Mouse (Mus musculus): ENCODE results near the gene Fancl. TPM values are rescaled to one million over a fixed set of nuclear protein-coding genes. Genes with fewer than 3 reads are reported as not detected.
A peak's percentile ranks its signal among the peaks of the same experiment; 100 is the strongest.
"Not testable (repeated sequence)": the region's sequence is repeated elsewhere in the genome, so short reads cannot be mapped to it uniquely, and the experiment has no call there.

The Fancl gene
- 10 to 100 TPM in 1 of 2 experiments, 1 to 10 TPM in 1; 8.8 to 12.1 TPM for total RNA-seq (2021)

DNA sequence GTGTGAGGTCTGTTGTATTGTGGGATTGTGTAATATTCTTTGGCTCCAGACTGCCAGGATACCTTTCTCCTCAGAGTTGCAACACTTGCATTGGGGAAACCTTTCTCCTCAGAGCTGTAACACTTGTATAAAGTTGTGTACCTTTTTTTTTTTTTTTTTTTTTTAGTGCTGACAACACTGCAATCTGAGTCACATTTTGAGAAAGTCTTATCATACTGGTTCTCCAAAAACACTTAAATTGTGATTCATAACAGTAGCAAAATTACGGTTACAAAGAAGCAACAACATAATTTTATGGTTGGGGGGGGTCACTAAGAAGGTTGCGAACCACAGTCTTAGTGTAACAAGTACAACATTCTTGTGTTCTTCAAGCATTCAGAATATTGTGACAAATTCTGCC, at the start of gene Fancl:
Fancl (plus strand) TSS at position 165 of the 400 bp plus-strand sequence.
- no peak for DNase-seq (ENCODE audit: extremely low spot score in 1 of 2, low spot score in 2 of 2)
- intact Hi-C loops (cut with DNase I): no loop called here

- intact Hi-C loops (cut with DNase I): no loop called here
- no peak for DNase-seq (ENCODE audit: extremely low spot score in 1 of 2, low spot score in 2 of 2)
Measured at GRCm38 (mm10) chr11:26336848-26337247, 49.1 kb upstream of the Fancl start.

- DNase-seq (ENCODE audit: extremely low spot score in 1 of 2, low spot score in 2 of 2); intact Hi-C loops (cut with DNase I): not testable (repeated sequence)
Measured at GRCm38 (mm10) chr11:26370176-26370575, 15.8 kb upstream of the Fancl start.

DNA sequence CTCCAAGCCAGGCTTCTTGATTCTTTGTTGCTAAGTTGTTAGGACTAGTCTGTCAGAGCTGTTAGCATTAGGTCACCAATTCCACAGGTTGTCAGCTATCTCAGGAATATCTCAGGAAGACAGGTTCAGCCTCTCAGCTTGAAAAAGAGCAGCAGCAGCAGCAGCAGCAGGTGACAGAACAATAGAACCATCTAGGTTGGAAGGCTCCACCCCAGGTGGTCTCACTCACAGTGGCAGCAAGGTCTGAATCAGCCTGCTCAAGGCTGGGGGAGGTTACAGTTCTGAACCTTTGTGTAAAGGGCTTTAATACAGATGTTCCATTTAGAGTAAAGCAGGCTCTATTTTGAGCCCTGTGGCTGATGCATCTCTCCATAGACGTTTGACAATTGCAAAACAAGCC, 14.0 kb upstream of the Fancl start:
- DNase-seq (ENCODE audit: extremely low spot score in 1 of 2, low spot score in 2 of 2); intact Hi-C loops (cut with DNase I): not testable (repeated sequence)

- DNase-seq (ENCODE audit: extremely low spot score in 1 of 2, low spot score in 2 of 2): no peak
- intact Hi-C loops (cut with DNase I): no loop called here
Measured at GRCm38 (mm10) chr11:26374132-26374531, 11.8 kb upstream of the Fancl start.

GRCm38 (mm10) chr11:26378074-26378473, 7.9 kb upstream of the Fancl start:
- intact Hi-C loops (cut with DNase I): no loop called here
- no peak for DNase-seq (ENCODE audit: extremely low spot score in 1 of 2, low spot score in 2 of 2)

GRCm38 (mm10) chr11:26381499-26381898, 4.4 kb upstream of the Fancl start:
- intact Hi-C loops (cut with DNase I): no loop called here
- DNase-seq (ENCODE audit: extremely low spot score in 1 of 2, low spot score in 2 of 2): no peak

DNA sequence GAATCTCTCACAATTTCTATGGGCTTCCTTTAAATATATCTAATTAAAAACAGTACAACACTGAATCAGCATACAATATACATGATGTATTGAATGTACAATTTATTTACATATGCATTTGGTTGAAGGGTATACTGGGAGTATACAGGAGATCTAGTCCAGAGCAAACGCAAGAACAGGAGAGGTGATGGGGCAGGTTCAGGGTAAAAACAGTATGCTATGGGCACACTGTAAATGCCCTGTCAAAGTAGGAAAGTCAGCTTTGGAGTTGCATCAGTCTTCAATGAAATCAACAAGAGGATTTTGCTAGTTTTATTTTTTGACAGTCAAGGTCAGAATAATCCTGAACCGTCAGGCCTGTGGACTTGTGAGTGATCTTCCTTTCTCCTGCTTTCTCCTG, 743 bp downstream of the Fancl start:
- intact Hi-C loops (cut with DNase I): no loop called here
- no peak for DNase-seq (ENCODE audit: extremely low spot score in 1 of 2, low spot score in 2 of 2)

GRCm38 (mm10) chr11:26387087-26387611, 1.2 kb downstream of the Fancl start:
- intact Hi-C loops (cut with DNase I): no loop called here
- peak; percentile 86 to 95 for DNase-seq (ENCODE audit: extremely low spot score in 1 of 2, low spot score in 2 of 2)

DNA sequence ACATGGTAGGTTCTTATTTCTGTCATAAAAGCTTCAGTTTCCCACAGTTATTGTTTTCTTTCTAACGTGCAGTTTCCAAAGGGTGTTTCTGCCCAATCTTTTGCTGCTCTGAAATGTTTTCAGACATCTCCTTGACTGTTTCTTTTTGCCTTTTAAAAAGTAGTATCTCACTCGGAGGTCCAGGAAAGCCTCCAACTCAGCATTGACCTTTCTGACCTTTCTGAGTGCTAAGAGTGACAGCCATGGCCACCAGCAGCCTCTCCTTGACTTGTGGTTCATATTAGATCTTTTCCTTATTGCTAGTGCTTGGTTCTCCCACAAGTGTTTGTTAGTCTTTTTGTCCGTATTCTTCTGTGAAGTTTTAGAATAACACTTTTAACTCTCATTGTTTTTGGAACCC, 9.6 kb downstream of the Fancl start:
- intact Hi-C loops (cut with DNase I): no loop called here
- no peak for DNase-seq (ENCODE audit: extremely low spot score in 1 of 2, low spot score in 2 of 2)

DNA sequence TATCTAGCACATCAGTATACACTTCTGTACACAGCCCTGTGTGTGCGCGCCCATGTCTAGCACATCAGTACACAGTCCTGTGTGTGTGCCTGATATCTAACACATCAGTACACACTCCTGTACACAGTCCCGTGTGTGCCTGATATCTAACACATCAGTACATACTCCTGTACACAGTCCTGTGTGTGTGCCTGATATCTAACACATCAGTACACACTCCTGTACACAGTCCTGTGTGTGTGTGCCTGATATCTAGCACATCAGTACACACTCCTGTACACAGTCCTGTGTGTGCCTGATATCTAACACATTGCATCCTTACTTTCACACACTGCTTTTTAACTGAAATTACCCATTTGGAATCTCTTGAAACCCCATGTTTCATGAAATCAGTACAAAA, 27.0 kb downstream of the Fancl start:
- intact Hi-C loops (cut with DNase I): no loop called here
- no peak for DNase-seq (ENCODE audit: extremely low spot score in 1 of 2, low spot score in 2 of 2)

GRCm38 (mm10) chr11:26421472-26421871, 35.5 kb downstream of the Fancl start:
- intact Hi-C loops (cut with DNase I): no loop called here
- DNase-seq (ENCODE audit: extremely low spot score in 1 of 2, low spot score in 2 of 2): no peak

DNA sequence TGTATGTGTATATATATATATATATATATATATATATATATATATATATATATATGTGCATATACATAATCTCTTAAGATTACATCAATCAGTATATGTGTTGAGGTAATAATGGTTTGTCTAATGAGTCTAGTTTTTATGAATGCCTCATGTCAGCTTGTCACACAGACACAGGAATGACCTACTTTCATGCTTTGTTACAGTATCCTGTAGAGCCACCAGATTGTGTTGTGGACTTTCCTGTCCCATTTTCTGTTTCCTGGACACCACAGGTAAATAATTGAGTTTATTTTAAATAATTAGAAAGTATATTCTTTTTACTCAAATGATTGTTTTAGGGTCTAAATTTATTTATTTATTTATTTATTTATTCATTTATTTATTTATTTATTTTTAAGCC, 48.3 kb downstream of the Fancl start:
- intact Hi-C loops (cut with DNase I): no loop called here
- DNase-seq (ENCODE audit: extremely low spot score in 1 of 2, low spot score in 2 of 2): no peak

DNA sequence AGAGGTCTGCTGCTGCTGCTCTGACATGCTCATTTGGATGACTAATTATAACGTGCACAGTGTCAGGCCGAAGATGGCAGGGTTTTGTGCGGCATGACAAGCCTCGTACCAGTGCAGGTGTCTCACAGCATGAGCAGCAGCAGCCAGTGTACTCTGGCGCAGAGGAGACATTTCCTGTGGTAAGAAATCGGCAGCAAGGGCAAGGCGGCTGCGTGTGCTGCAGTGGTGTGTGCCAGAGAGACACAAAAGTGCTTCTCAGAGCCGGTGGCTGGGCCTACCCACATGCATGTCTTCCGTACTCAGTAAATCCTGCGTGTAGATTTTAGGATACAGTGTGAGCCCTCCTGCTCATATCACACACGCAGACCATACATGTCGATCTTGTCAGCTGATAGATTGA, 51.9 kb downstream of the Fancl start:
- intact Hi-C loops (cut with DNase I): no loop called here
- peak in 1 of 2 experiments; percentile 11 for DNase-seq (ENCODE audit: extremely low spot score in 1 of 2, low spot score in 2 of 2)

- intact Hi-C loops (cut with DNase I): no loop called here
- no peak for DNase-seq (ENCODE audit: extremely low spot score in 1 of 2, low spot score in 2 of 2)
Measured at GRCm38 (mm10) chr11:26441121-26441520, 55.2 kb downstream of the Fancl start.

- intact Hi-C loops (cut with DNase I): no loop called here
- DNase-seq (ENCODE audit: extremely low spot score in 1 of 2, low spot score in 2 of 2): no peak
Measured at GRCm38 (mm10) chr11:26444374-26444773, 58.4 kb downstream of the Fancl start.

DNA sequence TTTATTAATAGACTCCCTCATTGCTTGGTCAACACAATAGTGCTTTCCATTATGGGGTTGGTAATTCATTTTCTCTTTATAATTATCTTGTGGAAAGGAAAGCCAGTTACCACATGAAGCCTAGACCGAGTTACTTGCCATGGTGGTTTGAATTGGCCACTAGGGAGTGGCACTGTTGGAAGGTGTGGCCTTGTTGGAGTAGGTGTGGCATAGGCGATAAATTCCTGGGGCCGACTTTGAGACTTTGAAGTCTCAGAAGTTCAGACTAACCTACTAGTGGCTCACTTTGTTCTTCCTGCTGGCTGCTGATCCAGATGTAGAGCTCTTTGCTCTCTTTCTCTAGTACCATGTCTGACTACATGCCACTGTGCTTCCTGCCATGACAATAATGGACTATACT, 63.9 kb downstream of the Fancl start:
- intact Hi-C loops (cut with DNase I): no loop called here
- no peak for DNase-seq (ENCODE audit: extremely low spot score in 1 of 2, low spot score in 2 of 2)

GRCm38 (mm10) chr11:26450636-26451035, 64.7 kb downstream of the Fancl start:
- no peak for DNase-seq (ENCODE audit: extremely low spot score in 1 of 2, low spot score in 2 of 2)
- intact Hi-C loops (cut with DNase I): no loop called here

GRCm38 (mm10) chr11:26451228-26451627, 65.3 kb downstream of the Fancl start:
- intact Hi-C loops (cut with DNase I): no loop called here
- no peak for DNase-seq (ENCODE audit: extremely low spot score in 1 of 2, low spot score in 2 of 2)

DNA sequence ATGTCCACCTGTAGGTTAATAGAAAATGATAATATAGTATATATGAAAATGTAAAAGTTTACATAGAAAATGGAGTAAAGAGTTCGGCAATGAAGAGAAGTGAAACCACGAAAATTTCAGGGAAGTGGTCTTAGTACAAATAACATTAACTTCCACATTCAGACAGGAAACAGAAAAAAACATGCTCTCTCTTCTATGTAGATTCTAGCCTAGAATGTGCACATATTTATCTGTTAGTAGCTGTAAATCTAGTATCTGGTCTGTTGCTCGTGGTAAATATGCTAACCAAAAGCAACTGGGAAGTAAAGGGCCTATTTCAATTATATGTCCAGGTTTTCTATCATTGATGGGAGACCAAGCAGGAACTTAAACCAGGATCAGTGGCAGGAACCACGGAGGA, 66.8 kb downstream of the Fancl start:
- no peak for DNase-seq (ENCODE audit: extremely low spot score in 1 of 2, low spot score in 2 of 2)
- intact Hi-C loops (cut with DNase I): no loop called here

GRCm38 (mm10) chr11:26454081-26454480, 68.1 kb downstream of the Fancl start:
- no peak for DNase-seq (ENCODE audit: extremely low spot score in 1 of 2, low spot score in 2 of 2)
- intact Hi-C loops (cut with DNase I): no loop called here

Data from left cerebral cortex, postnatal 10 days (tissue).